Mouse (Mus musculus) myocyte (in vitro differentiated cells): Measurements from ENCODE around the gene Gm10944. TPM values are rescaled to one million over a fixed set of nuclear protein-coding genes. Genes with fewer than 3 reads are reported as not detected.

Experiments
- H3K27me3 ChIP-seq: one replicate; pipeline ENCODE4 v1.6.1; 2011; ENCODE audit not compliant: control insufficient read depth, insufficient read depth, insufficient read length
- H3K36me3 ChIP-seq: one replicate; pipeline ENCODE4 v1.6.1; 2011; ENCODE audit not compliant: control insufficient read depth, insufficient read depth
- H3K4me2 ChIP-seq: one replicate; pipeline ENCODE4 v1.6.1; 2011; ENCODE audit warnings: low read depth, control low read depth
- H3K4me3 ChIP-seq: one replicate; pipeline ENCODE4 v1.5.1; 2011; ENCODE audit warnings: mild to moderate bottlenecking, control low read depth, moderate library complexity
- H3K79me2 ChIP-seq: one replicate; pipeline ENCODE4 v1.6.1; 2011; ENCODE audit not compliant: control insufficient read depth, insufficient read depth
- H3ac ChIP-seq: one replicate; pipeline ENCODE4 v1.6.1; 2011; ENCODE audit not compliant: control insufficient read depth, insufficient read length
- CEBPB ChIP-seq: IDR thresholded peaks from 2 replicates; pipeline ENCODE4 v1.6.1; 2011; ENCODE audit warnings: mild to moderate bottlenecking, moderate library complexity; ENCODE audit not compliant: poor library complexity, insufficient read depth, severe bottlenecking
- E2F4 ChIP-seq: IDR thresholded peaks from one replicate; pipeline ENCODE4 v1.6.1; 2011; ENCODE audit warnings: mild to moderate bottlenecking, control low read depth, moderate library complexity; ENCODE audit not compliant: insufficient read depth
- MAX ChIP-seq: IDR thresholded peaks from one replicate; pipeline ENCODE4 v1.6.1; 2011; ENCODE audit warnings: low read depth, mild to moderate bottlenecking, control low read depth
- MYOD1 ChIP-seq, 3 experiments: IDR thresholded peaks; one replicate each; pipeline ENCODE4 v1.6.1; 2011; ENCODE audit warnings: control low read depth in 2 of 3, low read depth in 2 of 3, mild to moderate bottlenecking in 2 of 3, moderate library complexity in 1 of 3; ENCODE audit not compliant: insufficient read length in 2 of 3, control insufficient read depth in 1 of 3
- MYOG ChIP-seq, 3 experiments: IDR thresholded peaks; one replicate each; pipeline ENCODE4 v1.6.1; 2011; ENCODE audit warnings: control low read depth in 2 of 3, low read depth in 2 of 3, mild to moderate bottlenecking in 2 of 3; ENCODE audit not compliant: insufficient read length in 2 of 3, control insufficient read depth in 1 of 3, insufficient read depth in 1 of 3
- POLR2A ChIP-seq: IDR thresholded peaks from one replicate; pipeline ENCODE4 v1.6.1; 2011; ENCODE audit warnings: low read depth, mild to moderate bottlenecking, control low read depth, moderate library complexity; ENCODE audit not compliant: insufficient read length
- POLR2AphosphoS2 ChIP-seq: IDR thresholded peaks from one replicate; pipeline ENCODE4 v1.6.1; 2011; ENCODE audit warnings: low read depth, control low read depth; ENCODE audit not compliant: insufficient read length
- REST ChIP-seq: IDR thresholded peaks from one replicate; pipeline ENCODE4 v1.6.1; 2011; ENCODE audit warnings: mild to moderate bottlenecking, control low read depth, moderate library complexity; ENCODE audit not compliant: insufficient read depth, insufficient read length
- SRF ChIP-seq: IDR thresholded peaks from one replicate; pipeline ENCODE4 v1.6.1; 2011; ENCODE audit warnings: low read depth; ENCODE audit not compliant: control insufficient read depth, insufficient read length
- TCF12 ChIP-seq: IDR thresholded peaks from one replicate; pipeline ENCODE4 v1.6.1; 2011; ENCODE audit warnings: mild to moderate bottlenecking, control low read depth; ENCODE audit not compliant: poor library complexity, insufficient read depth, severe bottlenecking
- TCF3 ChIP-seq: IDR thresholded peaks from one replicate; pipeline ENCODE4 v1.6.1; 2011; ENCODE audit warnings: low read depth, control low read depth; ENCODE audit not compliant: insufficient read length
- USF1 ChIP-seq: IDR thresholded peaks from one replicate; pipeline ENCODE4 v1.6.1; 2011; ENCODE audit warnings: low read depth, mild to moderate bottlenecking, control low read depth, moderate library complexity
- polyA plus RNA-seq: library from polyadenylated mRNA; unstranded; fragments of >200 nt; fragmentation: generic; extraction: Trizol; gene quantifications from one replicate; pipeline ENCODE4 v1.2.1, GENCODE M21; 2012; ENCODE audit warnings: missing spikeins

Gene Gm10944
- polyA plus RNA-seq, 1 experiment: not detected

- TF ChIP-seq MAX: no peak
- TF ChIP-seq MYOD1 (IDR thresholded peaks at IDR 0.05; ENCODE audit: control insufficient read depth in 1 of 3, insufficient read length in 2 of 3, low read depth in 2 of 3): no peak
- H3K36me3 ChIP-seq: no peaks in the 10 kb centered on the region
- peak overlapping the region; percentile 8 for H3K4me3 ChIP-seq
- no peaks in the 10 kb centered on the region for H3K27me3 ChIP-seq
- H3K79me2 ChIP-seq: no peaks in the 10 kb centered on the region
- H3ac ChIP-seq: no peak overlapping the region
- H3K4me2 ChIP-seq: peak overlapping the region; percentile 74
These were observed 8.6 kb downstream of the Gm10944 start for GRCm38 (mm10) chr10:10689668-10690223.

GRCm38 (mm10) chr10:10697497-10697896 is 16.3 kb downstream of the Gm10944 start:
- Histone ChIP-seq H3K27me3 (no peaks in the 10 kb centered on the region), H3ac (no peak overlapping the region), H3K36me3 (no peaks in the 10 kb centered on the region), H3K4me2 (peak overlapping the region; percentile 51), H3K4me3 (no peak overlapping the region), H3K79me2 (no peaks in the 10 kb centered on the region)
- TF ChIP-seq POLR2A (no peak), TCF3 (no peak), E2F4 (no peak)

- H3K79me2 ChIP-seq: no peaks in the 10 kb centered on the region
- TF ChIP-seq E2F4: no peak
- no peak for TF ChIP-seq POLR2AphosphoS2
- TF ChIP-seq MYOD1 (IDR thresholded peaks at IDR 0.05; ENCODE audit: control insufficient read depth in 1 of 3, insufficient read length in 2 of 3, low read depth in 2 of 3): no peak
- no peak for TF ChIP-seq POLR2A
- no peak for TF ChIP-seq USF1
- TF ChIP-seq MYOG (IDR thresholded peaks at IDR 0.05; ENCODE audit: control insufficient read depth in 1 of 3, insufficient read depth in 1 of 3, insufficient read length in 2 of 3, low read depth in 2 of 3): no peak
- TF ChIP-seq TCF12: no peak
- TF ChIP-seq REST: no peak
- TF ChIP-seq SRF: no peak
- TF ChIP-seq TCF3: no peak
- TF ChIP-seq CEBPB: no peak
- no peak overlapping the region for H3ac ChIP-seq
- H3K27me3 ChIP-seq: no peaks in the 10 kb centered on the region
- H3K4me3 ChIP-seq: no peak overlapping the region
- no peaks in the 10 kb centered on the region for H3K36me3 ChIP-seq
- no peak overlapping the region for H3K4me2 ChIP-seq
These were observed 19.8 kb downstream of the Gm10944 start for GRCm38 (mm10) chr10:10700903-10701302.

- H3K36me3 ChIP-seq: no peaks in the 10 kb centered on the region
- no peak overlapping the region for H3K4me3 ChIP-seq
- no peaks in the 10 kb centered on the region for H3K79me2 ChIP-seq
- no peaks in the 10 kb centered on the region for H3K27me3 ChIP-seq
- TF ChIP-seq TCF3: no peak
- TF ChIP-seq POLR2AphosphoS2: no peak
- TF ChIP-seq TCF12: no peak
- TF ChIP-seq MYOG (IDR thresholded peaks at IDR 0.05; ENCODE audit: control insufficient read depth in 1 of 3, insufficient read depth in 1 of 3, insufficient read length in 2 of 3, low read depth in 2 of 3): no peak
- no peak for TF ChIP-seq E2F4
- no peak overlapping the region for H3K4me2 ChIP-seq
- H3ac ChIP-seq: no peak overlapping the region
These were observed 20.2 kb downstream of the Gm10944 start for GRCm38 (mm10) chr10:10701326-10701725.

- Histone ChIP-seq H3K27me3 (no peaks in the 10 kb centered on the region), H3K79me2 (no peaks in the 10 kb centered on the region), H3K4me3 (no peak overlapping the region), H3K36me3 (no peaks in the 10 kb centered on the region), H3ac (no peak overlapping the region), H3K4me2 (no peak overlapping the region)
- no peak for TF ChIP-seq USF1
- no peak for TF ChIP-seq SRF
- no peak for TF ChIP-seq POLR2A
- TF ChIP-seq REST: no peak
- no peak for TF ChIP-seq E2F4
- TF ChIP-seq MYOD1 (IDR thresholded peaks at IDR 0.05; ENCODE audit: control insufficient read depth in 1 of 3, insufficient read length in 2 of 3, low read depth in 2 of 3): no peak
- TF ChIP-seq MYOG (IDR thresholded peaks at IDR 0.05; ENCODE audit: control insufficient read depth in 1 of 3, insufficient read depth in 1 of 3, insufficient read length in 2 of 3, low read depth in 2 of 3): no peak
- no peak for TF ChIP-seq TCF3
- TF ChIP-seq CEBPB: no peak
- TF ChIP-seq POLR2AphosphoS2: no peak
- TF ChIP-seq MAX: no peak
- TF ChIP-seq TCF12: no peak
These were observed 26.9 kb downstream of the Gm10944 start for GRCm38 (mm10) chr10:10708031-10708430.

DNA sequence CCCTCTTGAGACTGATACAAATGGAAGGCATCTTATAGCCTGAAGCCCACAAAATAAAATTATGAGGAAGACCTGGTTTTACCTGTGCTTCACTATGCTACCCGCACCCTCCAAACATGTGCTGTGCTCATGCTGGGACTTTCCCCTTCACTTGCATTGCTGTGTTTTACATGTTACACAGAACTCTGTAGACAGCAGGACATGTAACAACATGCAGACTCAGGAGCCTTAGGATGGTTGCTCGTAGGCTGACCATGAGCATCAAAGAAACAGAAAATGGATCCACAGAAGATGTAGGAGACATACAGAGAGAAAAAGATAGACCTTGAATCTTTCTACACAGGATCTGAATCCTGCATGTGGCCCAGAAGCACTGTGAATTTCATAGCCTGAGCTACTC is 29.2 kb downstream of the Gm10944 start:
- no peaks in the 10 kb centered on the region for H3K36me3 ChIP-seq
- H3K79me2 ChIP-seq: no peaks in the 10 kb centered on the region
- H3K27me3 ChIP-seq: no peaks in the 10 kb centered on the region
- TF ChIP-seq MYOD1 (IDR thresholded peaks at IDR 0.05; ENCODE audit: control insufficient read depth in 1 of 3, insufficient read length in 2 of 3, low read depth in 2 of 3) (no peak), TCF12 (no peak), POLR2AphosphoS2 (no peak), MAX (no peak), MYOG (IDR thresholded peaks at IDR 0.05; ENCODE audit: control insufficient read depth in 1 of 3, insufficient read depth in 1 of 3, insufficient read length in 2 of 3, low read depth in 2 of 3) (no peak), TCF3 (no peak), POLR2A (no peak), SRF (no peak), USF1 (no peak), E2F4 (no peak), CEBPB (no peak), REST (no peak)
- no peak overlapping the region for H3ac ChIP-seq
- no peak overlapping the region for H3K4me3 ChIP-seq
- no peak overlapping the region for H3K4me2 ChIP-seq
